Mouse (Mus musculus) neural tube, embryonic 14.5 days (tissue): ENCODE data around the gene Ubac2. TPM values are rescaled to one million over a fixed set of nuclear protein-coding genes. Genes with fewer than 3 reads are reported as not detected.
"Not testable (repeated sequence)": the region's sequence is repeated elsewhere in the genome, so short reads cannot be mapped to it uniquely, and the experiment has no call there.

ENCODE experiments used
- ATAC-seq: fragments of 200-750 bp; cut with Nextera tagmentation; 2 replicates; pipeline ENCODE4 v1.8.0; 2017; ENCODE audit warnings: low read depth, mild to moderate bottlenecking, moderate TSS enrichment, moderate library complexity
- H3K27ac ChIP-seq: fragments of 300-500 bp; sonication (generic); 2 replicates; pipeline ENCODE4 v1.5.1; 2014; ENCODE audit warnings: low read depth, mild to moderate bottlenecking, control low read depth, low read length, moderate library complexity, mixed read lengths
- H3K27me3 ChIP-seq: fragments of 300-500 bp; sonication (generic); 2 replicates; pipeline ENCODE4 v1.6.1; 2014; ENCODE audit warnings: low read length; ENCODE audit not compliant: control insufficient read depth, insufficient read depth
- H3K36me3 ChIP-seq: fragments of 300-500 bp; sonication (generic); 2 replicates; pipeline ENCODE4 v1.6.1; 2014; ENCODE audit warnings: low read length, mixed read lengths; ENCODE audit not compliant: control insufficient read depth, insufficient read depth
- H3K4me1 ChIP-seq: fragments of 300-500 bp; sonication (generic); 2 replicates; pipeline ENCODE4 v1.6.1; 2014; ENCODE audit warnings: low read length; ENCODE audit not compliant: control insufficient read depth, insufficient read depth
- H3K4me2 ChIP-seq: fragments of 300-500 bp; sonication (generic); 2 replicates; pipeline ENCODE4 v1.6.1; 2014; ENCODE audit warnings: mild to moderate bottlenecking, low read depth, low read length, control low read depth
- H3K4me3 ChIP-seq: fragments of 300-500 bp; sonication (generic); 2 replicates; pipeline ENCODE4 v1.5.1; 2014; ENCODE audit warnings: low read depth, low read length, control low read depth, mixed read lengths
- H3K9ac ChIP-seq: fragments of 300-500 bp; sonication (generic); replicated peaks from 2 replicates; pipeline ENCODE4 v1.6.1; 2014; ENCODE audit warnings: low read depth, mild to moderate bottlenecking, control low read depth, low read length, mixed read lengths
- H3K9me3 ChIP-seq: fragments of 300-500 bp; sonication (generic); 2 replicates; pipeline ENCODE4 v1.6.1; 2016; ENCODE audit warnings: low read length; ENCODE audit not compliant: control insufficient read depth
- WGBS: fragments of 180-500 bp; shearing (Covaris S2); extraction: QIAGEN DNeasy Blood & Tissue Kit; methylation state at CpG from one replicate; pipeline ENCODE4 v1.1.7; 2014; 5-methylcytosine and 5-hydroxymethylcytosine counted together
- polyA plus RNA-seq: library from polyadenylated mRNA; unstranded; fragments of >200 nt; fragmentation: Nextera tagmentation; extraction: Ambion mirVana; gene quantifications from 2 replicates; pipeline ENCODE4 v1.2.1, GENCODE M21; 2014

Ubac2 gene
- polyA plus RNA-seq, 1 experiment from 2014 or later: 48.7 TPM

- no peak for ATAC-seq
- no peaks in the 10 kb centered on the region for H3K27me3 ChIP-seq
- H3K4me2 ChIP-seq: no peak overlapping the region
- WGBS: 91% methylated on average over 6 of the region's 6 CpGs
- no peaks in the 10 kb centered on the region for H3K4me1 ChIP-seq
- H3K36me3 ChIP-seq: no peaks in the 10 kb centered on the region
- no peak overlapping the region for H3K9ac ChIP-seq
- H3K9me3 ChIP-seq: no peaks in the 10 kb centered on the region
- no peak overlapping the region for H3K4me3 ChIP-seq
- H3K27ac ChIP-seq: no peak overlapping the region
These were observed 183.0 kb downstream of the Ubac2 start for GRCm38 (mm10) chr14:122061376-122061775.

GRCm38 (mm10) chr14:122062411-122063090 is 184.1 kb downstream of the Ubac2 start:
- Histone ChIP-seq H3K9ac (no peak overlapping the region), H3K4me1 (no peaks in the 10 kb centered on the region), H3K9me3 (no peaks in the 10 kb centered on the region), H3K27ac (no peak overlapping the region), H3K27me3 (no peaks in the 10 kb centered on the region), H3K4me3 (no peak overlapping the region), H3K36me3 (no peaks in the 10 kb centered on the region), H3K4me2 (no peak overlapping the region)
- 85% methylated on average over 10 of the region's 10 CpGs for WGBS
- no peak for ATAC-seq

DNA sequence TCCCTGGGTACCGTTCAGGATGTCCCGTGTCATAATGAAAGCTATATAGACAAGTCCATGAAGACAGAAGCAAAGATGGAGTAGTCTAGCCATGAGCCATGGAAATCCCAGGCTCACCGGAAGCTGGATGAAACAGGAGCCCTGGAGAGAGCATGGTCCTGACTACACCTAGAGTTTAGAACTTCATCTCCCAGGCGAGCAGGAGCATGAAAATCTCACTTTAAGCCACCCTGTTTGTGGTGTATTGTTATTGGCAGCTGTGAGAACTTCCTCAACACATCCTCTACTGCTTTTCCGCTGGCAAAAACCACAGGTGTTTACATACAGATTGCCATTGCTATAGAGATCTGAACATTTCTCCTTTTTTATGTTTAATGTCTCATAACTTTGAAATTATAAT is 185.2 kb downstream of the Ubac2 start:
- H3K4me1 ChIP-seq: no peaks in the 10 kb centered on the region
- no peaks in the 10 kb centered on the region for H3K27me3 ChIP-seq
- no peak overlapping the region for H3K4me3 ChIP-seq
- no peaks in the 10 kb centered on the region for H3K36me3 ChIP-seq
- H3K9ac ChIP-seq: no peak overlapping the region
- no peak overlapping the region for H3K27ac ChIP-seq
- H3K9me3 ChIP-seq: no peaks in the 10 kb centered on the region
- no peak for ATAC-seq
- no peak overlapping the region for H3K4me2 ChIP-seq
- 72% methylated on average over 5 of the region's 5 CpGs for WGBS

DNA sequence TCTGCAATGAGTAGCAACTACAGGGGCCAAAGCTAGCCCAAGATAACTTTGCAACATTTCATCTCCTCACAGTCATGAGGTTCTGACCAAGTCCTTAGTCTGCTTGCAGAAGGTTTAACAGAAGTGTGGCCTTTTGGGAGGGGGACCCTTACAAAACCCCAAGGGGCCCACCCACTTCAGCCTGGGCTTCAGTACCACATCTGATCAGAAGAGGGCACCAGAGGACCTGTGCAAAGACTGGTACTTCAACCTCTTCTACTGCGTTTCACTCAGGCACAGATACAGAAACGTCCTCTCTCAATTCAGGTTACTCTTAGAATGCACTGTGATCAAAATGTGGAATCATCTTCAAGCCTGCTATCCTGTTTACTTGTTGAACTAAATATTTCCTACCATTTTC is 186.1 kb downstream of the Ubac2 start:
- no peak for ATAC-seq

DNA sequence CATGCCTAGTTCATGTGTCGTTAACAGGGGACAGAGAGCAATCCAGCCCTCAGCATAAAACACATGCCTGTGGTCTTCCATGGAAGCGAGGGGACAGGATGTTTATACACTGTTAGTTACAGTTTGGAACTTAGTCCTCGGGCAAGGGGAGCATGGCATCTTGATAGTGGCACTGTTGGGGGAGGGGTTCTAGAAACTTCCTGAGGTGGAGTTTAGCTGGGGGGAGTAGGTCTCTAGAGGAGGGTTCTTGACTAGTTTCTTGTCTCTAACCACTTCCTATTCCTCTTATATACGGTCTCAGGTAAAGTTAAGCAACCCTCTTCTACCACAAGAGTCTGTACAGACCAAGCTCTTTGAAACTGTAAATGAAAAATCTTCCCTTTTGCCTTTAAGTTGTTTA is 187.8 kb downstream of the Ubac2 start:
- H3K9me3 ChIP-seq: no peaks in the 10 kb centered on the region
- ATAC-seq: no peak
- no peak overlapping the region for H3K4me3 ChIP-seq
- no peaks in the 10 kb centered on the region for H3K36me3 ChIP-seq
- no peaks in the 10 kb centered on the region for H3K4me1 ChIP-seq
- H3K27me3 ChIP-seq: no peaks in the 10 kb centered on the region
- no peak overlapping the region for H3K4me2 ChIP-seq
- H3K27ac ChIP-seq: no peak overlapping the region
- no peak overlapping the region for H3K9ac ChIP-seq
- 85% methylated on average over 4 of the region's 4 CpGs for whole genome bisulfite sequencing

More for the DNA sequence above, 186.1 kb downstream of the Ubac2 start:
- H3K36me3 ChIP-seq: no peaks in the 10 kb centered on the region
- H3K4me2 ChIP-seq: no peak overlapping the region
- no peak overlapping the region for H3K27ac ChIP-seq
- 8% methylated on average over 2 of the region's 2 CpGs for WGBS
- no peaks in the 10 kb centered on the region for H3K27me3 ChIP-seq
- no peaks in the 10 kb centered on the region for H3K4me1 ChIP-seq
- H3K4me3 ChIP-seq: no peak overlapping the region
- H3K9ac ChIP-seq: no peak overlapping the region
- no peaks in the 10 kb centered on the region for H3K9me3 ChIP-seq

GRCm38 (mm10) chr14:122068036-122068435 is 189.6 kb downstream of the Ubac2 start:
- H3K4me2 ChIP-seq, H3K27ac ChIP-seq, H3K27me3 ChIP-seq, ATAC-seq, H3K9me3 ChIP-seq, H3K9ac ChIP-seq, H3K4me1 ChIP-seq, H3K36me3 ChIP-seq, H3K4me3 ChIP-seq: not testable (repeated sequence)
- WGBS: 27% methylated on average over 3 of the region's 3 CpGs

GRCm38 (mm10) chr14:122068801-122069695 is 190.6 kb downstream of the Ubac2 start:
- WGBS: 61% methylated on average over 11 of the region's 11 CpGs
- no peaks in the 10 kb centered on the region for H3K4me1 ChIP-seq
- no peaks in the 10 kb centered on the region for H3K36me3 ChIP-seq
- H3K9me3 ChIP-seq: no peaks in the 10 kb centered on the region
- H3K27me3 ChIP-seq: no peaks in the 10 kb centered on the region
- H3K9ac ChIP-seq: no peak overlapping the region
- H3K27ac ChIP-seq: no peak overlapping the region
- H3K4me2 ChIP-seq: no peak overlapping the region
- no peak for ATAC-seq
- no peak overlapping the region for H3K4me3 ChIP-seq

DNA sequence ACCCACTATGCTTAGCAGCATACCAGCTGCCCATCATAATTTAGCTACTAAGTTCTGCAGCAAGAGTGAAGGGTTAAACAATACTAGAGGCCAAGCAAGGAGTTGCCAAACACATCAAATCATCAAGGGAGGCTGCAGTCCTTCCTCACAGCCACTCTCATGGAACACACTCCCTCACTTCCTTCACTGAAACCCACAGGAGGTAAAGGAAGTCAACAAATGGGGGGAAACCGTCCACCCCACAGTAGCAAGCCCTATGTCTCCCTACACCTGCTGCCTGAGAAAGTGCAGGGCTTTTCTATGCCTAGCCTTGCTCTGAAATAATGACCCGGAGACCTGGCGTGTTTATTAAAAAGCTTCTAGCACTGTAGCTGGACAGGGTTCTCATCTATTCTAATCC is 191.5 kb downstream of the Ubac2 start:
- Histone ChIP-seq H3K9ac (no peak overlapping the region), H3K27ac (no peak overlapping the region), H3K9me3 (no peaks in the 10 kb centered on the region), H3K4me3 (no peak overlapping the region), H3K4me1 (no peaks in the 10 kb centered on the region), H3K4me2 (no peak overlapping the region), H3K27me3 (no peaks in the 10 kb centered on the region), H3K36me3 (no peaks in the 10 kb centered on the region)
- ATAC-seq: no peak
- WGBS: 76% methylated on average over 3 of the region's 3 CpGs
